Mouse (Mus musculus): ENCODE data around the gene Pdzrn3. TPM values are rescaled to one million over a fixed set of nuclear protein-coding genes. Genes with fewer than 3 reads are reported as not detected.

Gene Pdzrn3
- polyA plus RNA-seq, 1 experiment from 2014 or later: 22.7 TPM

- Histone ChIP-seq H3K9me3 (no peaks in the 10 kb centered on the region), H3K4me1 (replicated peaks) (peaks cover 39% of the 10 kb centered on the region), H3K9ac (replicated peaks) (peak overlapping the region; percentile 60), H3K4me2 (replicated peaks) (peak overlapping the region; percentile 74), H3K27me3 (peaks cover 3% of the 10 kb centered on the region; the same call in 1 of the 2 replicates), H3K36me3 (no peaks in the 10 kb centered on the region), H3K27ac (peak overlapping the region; percentile 69), H3K4me3 (replicated peaks) (peak overlapping the region; percentile 45)
- 9% methylated on average over 8 of the region's 8 CpGs for WGBS
- ATAC-seq: peak; percentile 86
These were observed 178.8 kb downstream of the Pdzrn3 start for GRCm38 (mm10) chr6:101198943-101199298.

DNA sequence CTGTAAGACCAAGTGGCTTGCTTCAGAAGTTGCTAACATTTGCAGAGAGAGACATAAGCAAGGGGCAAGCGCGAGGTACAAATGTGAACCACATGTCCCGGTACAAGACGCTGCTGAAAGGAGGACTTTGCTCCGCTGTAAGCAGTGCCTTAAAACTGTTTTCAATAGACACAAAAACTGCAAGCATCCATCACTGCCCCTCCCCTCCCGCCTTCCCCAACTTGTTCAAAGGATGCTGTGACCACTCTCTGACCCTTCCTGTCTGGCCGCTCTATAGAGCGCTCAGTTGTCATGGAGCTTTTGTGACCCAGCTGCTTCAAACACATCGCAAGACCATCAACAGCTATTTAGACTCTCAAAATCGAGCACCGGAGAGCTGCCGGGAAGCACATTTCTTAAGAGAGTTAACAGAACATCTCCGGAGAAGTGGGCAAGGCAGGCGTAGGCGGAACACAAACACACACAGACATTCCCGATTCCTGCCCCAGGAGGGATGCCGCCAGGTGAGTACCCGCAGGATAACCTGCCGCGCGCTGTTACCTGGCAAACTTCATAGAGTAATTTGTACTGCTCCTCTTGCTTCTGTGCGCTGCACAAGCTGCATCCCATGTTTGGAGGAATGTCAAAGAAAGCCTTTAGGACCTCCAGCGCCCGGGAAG, 179.3 kb downstream of the Pdzrn3 start:
- Histone ChIP-seq H3K9ac (replicated peaks) (peak overlapping the region; percentile 60), H3K27ac (peak overlapping the region; percentile 69), H3K4me2 (replicated peaks) (peak overlapping the region; percentile 74), H3K27me3 (peaks cover 3% of the 10 kb centered on the region; the same call in 1 of the 2 replicates), H3K9me3 (no peaks in the 10 kb centered on the region), H3K36me3 (no peaks in the 10 kb centered on the region), H3K4me3 (replicated peaks) (peak overlapping the region; percentile 45), H3K4me1 (replicated peaks) (peaks cover 42% of the 10 kb centered on the region)
- 4% methylated on average over 24 of the region's 24 CpGs for WGBS
- ATAC-seq: peak; percentile 55

GRCm38 (mm10) chr6:101197642-101198041, 180.1 kb downstream of the Pdzrn3 start:
- Histone ChIP-seq H3K36me3 (no peaks in the 10 kb centered on the region), H3K4me2 (replicated peaks) (peak overlapping the region; percentile 74), H3K9me3 (no peaks in the 10 kb centered on the region), H3K9ac (replicated peaks) (no peak overlapping the region), H3K27me3 (peaks cover 3% of the 10 kb centered on the region; the same call in 1 of the 2 replicates), H3K4me1 (replicated peaks) (peaks cover 42% of the 10 kb centered on the region), H3K4me3 (replicated peaks) (peak overlapping the region; percentile 45), H3K27ac (no peak overlapping the region)
- no peak for ATAC-seq
- WGBS: 12% methylated on average over 5 of the region's 5 CpGs

GRCm38 (mm10) chr6:101195891-101196290, 181.8 kb downstream of the Pdzrn3 start:
- no peak for ATAC-seq
- Histone ChIP-seq H3K4me2 (replicated peaks) (peak overlapping the region; percentile 21), H3K27ac (0 out of 2 replicates have a peak overlapping the region, but pooled peaks have one; percentile 2), H3K36me3 (peaks cover 4% of the 10 kb centered on the region), H3K9ac (replicated peaks) (no peak overlapping the region), H3K27me3 (no peaks in the 10 kb centered on the region), H3K4me3 (replicated peaks) (peak overlapping the region; percentile 45), H3K9me3 (no peaks in the 10 kb centered on the region), H3K4me1 (replicated peaks) (peaks cover 42% of the 10 kb centered on the region)
- WGBS: 75% methylated on average over 5 of the region's 5 CpGs

- Histone ChIP-seq H3K9ac (replicated peaks) (no peak overlapping the region; the same call in 1 of the 2 replicates), H3K36me3 (peaks cover 9% of the 10 kb centered on the region), H3K4me1 (replicated peaks) (peaks cover 31% of the 10 kb centered on the region), H3K9me3 (no peaks in the 10 kb centered on the region), H3K27ac (no peak overlapping the region), H3K27me3 (no peaks in the 10 kb centered on the region), H3K4me3 (replicated peaks) (no peak overlapping the region), H3K4me2 (replicated peaks) (peak overlapping the region; percentile 21)
- no peak for ATAC-seq
- WGBS: 44% methylated on average over 8 of the region's 8 CpGs
These were observed 183.2 kb downstream of the Pdzrn3 start for GRCm38 (mm10) chr6:101194386-101194925.

DNA sequence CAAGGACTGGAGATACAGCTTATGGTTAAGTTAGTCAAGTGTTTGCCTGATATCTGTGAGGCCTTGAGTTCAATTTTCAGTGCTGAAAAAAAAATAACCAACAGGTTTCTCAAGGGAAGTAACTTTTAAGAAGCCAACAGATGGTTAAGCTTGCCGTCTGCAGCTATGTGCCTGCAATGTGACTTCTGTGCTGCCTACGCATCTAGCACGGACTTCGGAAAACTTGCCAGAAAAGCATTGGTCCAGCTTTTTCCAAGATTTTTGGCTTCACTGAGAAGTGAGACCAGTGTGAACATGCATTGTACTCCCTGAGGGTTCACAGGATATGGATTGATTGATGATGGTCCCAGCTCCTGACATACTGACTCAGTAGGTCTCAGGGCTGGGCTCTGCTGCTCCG, 186.1 kb downstream of the Pdzrn3 start:
- WGBS: 91% methylated on average over 5 of the region's 5 CpGs
- Histone ChIP-seq H3K9me3 (no peaks in the 10 kb centered on the region), H3K4me1 (replicated peaks) (peaks cover 22% of the 10 kb centered on the region), H3K27me3 (no peaks in the 10 kb centered on the region), H3K27ac (no peak overlapping the region), H3K9ac (replicated peaks) (no peak overlapping the region), H3K4me2 (replicated peaks) (no peak overlapping the region), H3K4me3 (replicated peaks) (no peak overlapping the region), H3K36me3 (peaks cover 9% of the 10 kb centered on the region)
- no peak for ATAC-seq

GRCm38 (mm10) chr6:101187322-101187721, 190.4 kb downstream of the Pdzrn3 start:
- no peak overlapping the region for H3K9ac ChIP-seq (replicated peaks)
- H3K4me1 ChIP-seq (replicated peaks): 0 out of 2 replicates have a peak, but pooled peaks cover 6% of the 10 kb centered on the region
- no peaks in the 10 kb centered on the region for H3K9me3 ChIP-seq
- H3K27me3 ChIP-seq: no peaks in the 10 kb centered on the region
- H3K4me2 ChIP-seq (replicated peaks): no peak overlapping the region
- no peak overlapping the region for H3K27ac ChIP-seq
- peaks cover 9% of the 10 kb centered on the region for H3K36me3 ChIP-seq
- 59% methylated on average over 6 of the region's 6 CpGs for WGBS
- no peak for ATAC-seq
- no peak overlapping the region for H3K4me3 ChIP-seq (replicated peaks)

- no peaks in the 10 kb centered on the region for H3K9me3 ChIP-seq
- H3K27ac ChIP-seq: no peak overlapping the region
- 86% methylated on average over 3 of the region's 3 CpGs for WGBS
- H3K36me3 ChIP-seq: peaks cover 9% of the 10 kb centered on the region
- H3K4me1 ChIP-seq (replicated peaks): 0 out of 2 replicates have a peak, but pooled peaks cover 6% of the 10 kb centered on the region
- H3K9ac ChIP-seq (replicated peaks): no peak overlapping the region
- no peak overlapping the region for H3K4me2 ChIP-seq (replicated peaks)
- no peak overlapping the region for H3K4me3 ChIP-seq (replicated peaks)
- no peaks in the 10 kb centered on the region for H3K27me3 ChIP-seq
- no peak for ATAC-seq
These were observed 190.8 kb downstream of the Pdzrn3 start for GRCm38 (mm10) chr6:101186887-101187286.

DNA sequence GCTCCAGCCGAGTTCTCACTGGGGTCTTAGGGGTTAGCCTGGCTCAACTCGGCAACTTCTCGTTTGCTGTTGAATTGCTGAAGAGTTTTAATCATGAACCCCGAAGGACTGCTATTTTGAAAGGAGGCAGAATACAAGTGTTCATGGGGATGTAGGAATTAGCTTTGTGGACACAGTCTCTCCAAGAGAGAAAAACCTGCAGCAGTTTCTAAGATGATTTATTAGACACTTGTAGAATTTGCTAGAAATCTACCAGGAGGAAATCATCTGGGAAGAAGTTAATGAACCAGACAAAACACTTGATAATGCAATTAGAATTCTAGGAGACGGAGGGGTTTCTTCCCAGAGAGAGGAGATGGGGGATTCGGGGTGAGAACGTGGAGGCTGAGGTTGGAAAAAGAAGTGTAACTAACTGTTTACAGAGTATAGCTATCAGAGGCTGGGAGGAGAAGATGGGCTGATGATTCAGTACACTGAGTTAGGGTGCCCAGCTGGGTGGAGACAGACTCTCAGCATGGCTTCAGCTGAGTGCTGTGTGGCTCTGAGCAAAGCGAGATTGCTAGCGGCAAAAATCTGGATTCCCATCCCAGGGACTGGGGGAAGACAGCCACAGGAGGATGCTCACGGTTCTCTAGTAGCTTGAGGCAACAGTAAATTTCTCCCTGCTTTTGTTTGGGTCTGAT, 193.5 kb downstream of the Pdzrn3 start:
- H3K27ac ChIP-seq: no peak overlapping the region
- WGBS: 62% methylated on average over 10 of the region's 10 CpGs

GRCm38 (mm10) chr6:101170699-101171098, 207.0 kb downstream of the Pdzrn3 start:
- WGBS: 52% methylated on average over 7 of the region's 7 CpGs
- Histone ChIP-seq H3K4me1 (replicated peaks) (peaks cover 22% of the 10 kb centered on the region), H3K36me3 (peaks cover 2% of the 10 kb centered on the region; the same call in 1 of the 2 replicates), H3K27me3 (no peaks in the 10 kb centered on the region), H3K27ac (no peak overlapping the region), H3K4me3 (replicated peaks) (no peak overlapping the region), H3K4me2 (replicated peaks) (no peak overlapping the region), H3K9ac (replicated peaks) (no peak overlapping the region), H3K9me3 (peaks cover 3% of the 10 kb centered on the region; the same call in 1 of the 2 replicates)
- peak; percentile 69 for ATAC-seq

More for the DNA sequence above, 193.5 kb downstream of the Pdzrn3 start:
- Histone ChIP-seq H3K36me3 (no peaks in the 10 kb centered on the region), H3K9ac (replicated peaks) (no peak overlapping the region), H3K9me3 (no peaks in the 10 kb centered on the region), H3K4me1 (replicated peaks) (0 out of 2 replicates have a peak, but pooled peaks cover 6% of the 10 kb centered on the region), H3K4me2 (replicated peaks) (no peak overlapping the region), H3K27me3 (no peaks in the 10 kb centered on the region), H3K4me3 (replicated peaks) (no peak overlapping the region)
- ATAC-seq: no peak

- Histone ChIP-seq H3K9ac (replicated peaks) (no peak overlapping the region), H3K27ac (no peak overlapping the region), H3K36me3 (peaks cover 24% of the 10 kb centered on the region), H3K4me2 (replicated peaks) (no peak overlapping the region), H3K4me1 (replicated peaks) (peaks cover 6% of the 10 kb centered on the region; the same call in 1 of the 2 replicates), H3K27me3 (no peaks in the 10 kb centered on the region), H3K9me3 (peaks cover 7% of the 10 kb centered on the region), H3K4me3 (replicated peaks) (no peak overlapping the region)
- whole genome bisulfite sequencing: 48% methylated on average over 1 of the region's 1 CpGs
- peak; percentile 72 for ATAC-seq
These were observed 224.2 kb downstream of the Pdzrn3 start for GRCm38 (mm10) chr6:101153511-101153921.

GRCm38 (mm10) chr6:101135368-101135767, 242.3 kb downstream of the Pdzrn3 start:
- ATAC-seq: no peak
- Histone ChIP-seq H3K9ac (replicated peaks) (no peak overlapping the region), H3K4me2 (replicated peaks) (no peak overlapping the region), H3K27ac (no peak overlapping the region), H3K9me3 (no peaks in the 10 kb centered on the region), H3K4me3 (replicated peaks) (no peak overlapping the region), H3K4me1 (replicated peaks) (no peaks in the 10 kb centered on the region), H3K36me3 (no peaks in the 10 kb centered on the region), H3K27me3 (no peaks in the 10 kb centered on the region)
- 85% methylated on average over 3 of the region's 3 CpGs for WGBS

Measured in midbrain, embryonic 13.5 days (tissue).